Mouse (Mus musculus) kidney, adult 2 months (tissue): Measurements from ENCODE around the gene Kif26a. TPM values are rescaled to one million over a fixed set of nuclear protein-coding genes. Genes with fewer than 3 reads are reported as not detected.

Experiments used
- DNase-seq: peaks from one replicate; pipeline ENCODE4 v3.0.0; 2021
- H3K27ac ChIP-seq: fragments of 200-500 bp; 2 replicates; pipeline ENCODE4 v1.5.1; 2012; ENCODE audit warnings: low read depth, low read length, control low read depth, inconsistent platforms; ENCODE audit not compliant: insufficient read depth
- H3K27me3 ChIP-seq: fragments of 200-500 bp; replicated peaks from 2 replicates; pipeline ENCODE4 v1.6.1; 2012; ENCODE audit warnings: mild to moderate bottlenecking, moderate library complexity, low read length, inconsistent platforms; ENCODE audit not compliant: control insufficient read depth, insufficient read depth
- H3K36me3 ChIP-seq: fragments of 200-500 bp; 2 replicates; pipeline ENCODE4 v1.6.1; 2012; ENCODE audit warnings: mild to moderate bottlenecking, moderate library complexity, low read length, inconsistent platforms; ENCODE audit not compliant: control insufficient read depth, insufficient read depth
- H3K4me1 ChIP-seq: fragments of 200-500 bp; 2 replicates; pipeline ENCODE4 v1.6.1; 2011; ENCODE audit warnings: low read length; ENCODE audit not compliant: control insufficient read depth, insufficient read depth
- H3K4me3 ChIP-seq: fragments of 200-500 bp; 2 replicates; pipeline ENCODE4 v1.5.1; 2011; ENCODE audit warnings: mild to moderate bottlenecking, low read depth, low read length, control low read depth; ENCODE audit not compliant: insufficient read depth
- CTCF ChIP-seq: fragments of 200-500 bp; conservative IDR thresholded peaks from 2 replicates; pipeline ENCODE4 v1.5.1; 2011; ENCODE audit warnings: low read depth, mild to moderate bottlenecking, control low read depth, low read length, moderate library complexity, mixed read lengths; ENCODE audit not compliant: insufficient read depth, insufficient read length
- POLR2A ChIP-seq: fragments of 200-500 bp; IDR thresholded peaks from one replicate; pipeline ENCODE4 v1.6.1; 2011; ENCODE audit warnings: low read depth, low read length, control low read depth
- WGBS: fragments of 180-500 bp; shearing (Covaris S2); methylation state at CpG from one replicate; pipeline ENCODE4 v1.1.7; 2018; 5-methylcytosine and 5-hydroxymethylcytosine counted together
- polyA plus RNA-seq: library from polyadenylated mRNA; depleted of rRNA; stranded (reverse); fragments of >200 nt; gene quantifications from 2 replicates; pipeline ENCODE4 v1.2.3, GENCODE M21; 2012

The Kif26a gene
- polyA plus RNA-seq, 1 experiment, result 3.8 TPM

- TF ChIP-seq POLR2A (no peak), CTCF (no peak)
- peak; percentile 20 for DNase-seq
- H3K4me3 ChIP-seq, result no peak overlapping the region
- peaks cover 3% of the 10 kb centered on the region; the same call in 1 of the 2 replicates for H3K4me1 ChIP-seq
- no peaks in the 10 kb centered on the region for H3K36me3 ChIP-seq
- H3K27me3 ChIP-seq, result no peaks in the 10 kb centered on the region
- 60% methylated on average over 7 of the region's 7 CpGs for whole genome bisulfite sequencing
- H3K27ac ChIP-seq, result no peak overlapping the region
Measured at GRCm38 (mm10) chr12:112182609-112182955, 36.6 kb downstream of the Kif26a start.

- peaks cover 3% of the 10 kb centered on the region; the same call in 1 of the 2 replicates for H3K4me1 ChIP-seq
- peak overlapping the region; percentile 78 for H3K27ac ChIP-seq
- 41% methylated on average over 6 of the region's 6 CpGs for WGBS
- no peak for TF ChIP-seq POLR2A
- no peak for TF ChIP-seq CTCF
- no peak overlapping the region for H3K4me3 ChIP-seq
- DNase-seq, result peak; percentile 73
- no peaks in the 10 kb centered on the region for H3K27me3 ChIP-seq
- H3K36me3 ChIP-seq, result no peaks in the 10 kb centered on the region
Measured at GRCm38 (mm10) chr12:112183675-112184074, 37.7 kb downstream of the Kif26a start.

GRCm38 (mm10) chr12:112184390-112184789, 38.4 kb downstream of the Kif26a start:
- Histone ChIP-seq H3K36me3 (no peaks in the 10 kb centered on the region), H3K27ac (peak overlapping the region; percentile 83), H3K4me1 (peaks cover 3% of the 10 kb centered on the region; the same call in 1 of the 2 replicates), H3K27me3 (no peaks in the 10 kb centered on the region), H3K4me3 (no peak overlapping the region)
- no peak for TF ChIP-seq CTCF
- no peak for TF ChIP-seq POLR2A
- 55% methylated on average over 3 of the region's 3 CpGs for WGBS
- peak; percentile 88 for DNase-seq

- no peak for TF ChIP-seq POLR2A
- TF ChIP-seq CTCF, result no peak; the same call in 1 of the 2 replicates
- WGBS, result 64% methylated on average over 6 of the region's 6 CpGs
- Histone ChIP-seq H3K4me3 (no peak overlapping the region), H3K36me3 (no peaks in the 10 kb centered on the region), H3K27me3 (no peaks in the 10 kb centered on the region), H3K4me1 (peaks cover 3% of the 10 kb centered on the region; the same call in 1 of the 2 replicates), H3K27ac (no peak overlapping the region)
- peak; percentile 63 for DNase-seq
Measured at GRCm38 (mm10) chr12:112186899-112187298, 40.9 kb downstream of the Kif26a start.

GRCm38 (mm10) chr12:112191753-112192152, 45.7 kb downstream of the Kif26a start:
- WGBS, result 48% methylated on average over 6 of the region's 6 CpGs
- Histone ChIP-seq H3K36me3 (no peaks in the 10 kb centered on the region), H3K27me3 (no peaks in the 10 kb centered on the region), H3K4me1 (no peaks in the 10 kb centered on the region), H3K27ac (no peak overlapping the region), H3K4me3 (no peak overlapping the region)
- DNase-seq, result no peak
- TF ChIP-seq CTCF (no peak), POLR2A (no peak)

- Histone ChIP-seq H3K4me1 (no peaks in the 10 kb centered on the region), H3K4me3 (no peak overlapping the region), H3K36me3 (no peaks in the 10 kb centered on the region), H3K27ac (no peak overlapping the region), H3K27me3 (no peaks in the 10 kb centered on the region)
- 30% methylated on average over 13 of the region's 13 CpGs for WGBS
- TF ChIP-seq POLR2A, result no peak
- no peak for TF ChIP-seq CTCF
- DNase-seq, result no peak
Measured at GRCm38 (mm10) chr12:112195019-112195418, 49.0 kb downstream of the Kif26a start.

- Histone ChIP-seq H3K4me1 (no peaks in the 10 kb centered on the region), H3K36me3 (no peaks in the 10 kb centered on the region), H3K4me3 (no peak overlapping the region), H3K27me3 (no peaks in the 10 kb centered on the region), H3K27ac (no peak overlapping the region)
- TF ChIP-seq POLR2A (no peak), CTCF (no peak)
- no peak for DNase-seq
- 45% methylated on average over 10 of the region's 10 CpGs for WGBS
Measured at GRCm38 (mm10) chr12:112196562-112196961, 50.6 kb downstream of the Kif26a start.
